Mouse (Mus musculus): Measurements from ENCODE around the gene Cd300lg. TPM values are rescaled to one million over a fixed set of nuclear protein-coding genes. Genes with fewer than 3 reads are reported as not detected.

Gene Cd300lg
- polyA plus RNA-seq, 1 experiment = not detected

- Histone ChIP-seq H3K27ac (ENCODE audit: insufficient read depth, low read length) (no peak overlapping the region), H3K9ac (ENCODE audit: low read depth, poor library complexity, severe bottlenecking) (no peak overlapping the region), H3K27me3 (ENCODE audit: control insufficient read depth, insufficient read depth, low read length, poor library complexity, severe bottlenecking) (no peaks in the 10 kb centered on the region), H3K4me3 (ENCODE audit: low read depth, low read length) (no peak overlapping the region), H3K4me1 (ENCODE audit: control insufficient read depth, insufficient read depth, low read length) (no peaks in the 10 kb centered on the region), H3K36me3 (ENCODE audit: control insufficient read depth, insufficient read depth, low read length, poor library complexity, severe bottlenecking) (no peaks in the 10 kb centered on the region), H3K9me3 (replicated peaks; ENCODE audit: control insufficient read depth, insufficient read depth, low read length, poor library complexity, severe bottlenecking) (no peaks in the 10 kb centered on the region)
- no peak for TF ChIP-seq POLR2A (IDR thresholded peaks at IDR 0.05; ENCODE audit: insufficient read depth, low read length)
- TF ChIP-seq EP300 (IDR thresholded peaks at IDR 0.05; ENCODE audit: insufficient read depth, low read depth, low read length) = no peak
- TF ChIP-seq CTCF (IDR thresholded peaks at IDR 0.05; ENCODE audit: low read depth, low read length) = no peak
These were observed 5.3 kb downstream of the Cd300lg start for GRCm38 (mm10) chr11:102046607-102047006.

DNA sequence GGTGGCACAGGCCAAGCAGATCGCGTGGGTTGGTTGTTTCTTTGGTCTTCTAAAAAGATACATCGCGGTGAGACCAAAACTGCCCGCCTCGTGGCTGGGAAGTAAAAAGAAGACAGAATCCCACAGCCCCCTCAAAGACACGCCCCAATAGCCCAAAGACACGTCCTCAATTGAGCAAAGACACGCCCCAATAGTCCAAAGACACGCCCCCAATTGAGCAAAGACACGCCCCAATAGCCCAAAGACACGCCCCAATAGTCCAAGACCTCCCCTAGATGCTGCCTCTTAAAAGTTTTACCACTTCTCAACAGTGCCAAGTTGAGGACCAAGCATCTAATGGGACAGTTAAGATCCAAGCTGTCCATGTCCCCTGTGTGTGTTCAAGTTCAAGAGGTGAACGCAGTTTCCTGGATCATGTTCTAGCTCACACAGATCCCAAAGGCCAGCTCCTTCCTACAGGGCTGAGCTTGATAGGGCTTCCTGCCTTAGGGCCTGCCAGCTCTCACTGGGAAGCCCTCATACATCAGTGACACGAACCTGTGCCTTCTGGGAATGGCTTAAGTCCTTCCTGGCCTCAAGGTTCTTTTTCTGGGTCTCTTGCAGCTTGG, 8.7 kb downstream of the Cd300lg start:
- H3K36me3 ChIP-seq (ENCODE audit: control insufficient read depth, insufficient read depth, low read length, poor library complexity, severe bottlenecking) = no peaks in the 10 kb centered on the region
- no peaks in the 10 kb centered on the region for H3K27me3 ChIP-seq (ENCODE audit: control insufficient read depth, insufficient read depth, low read length, poor library complexity, severe bottlenecking)
- no peaks in the 10 kb centered on the region for H3K9me3 ChIP-seq (replicated peaks; ENCODE audit: control insufficient read depth, insufficient read depth, low read length, poor library complexity, severe bottlenecking)
- TF ChIP-seq EP300 (IDR thresholded peaks at IDR 0.05; ENCODE audit: insufficient read depth, low read depth, low read length) (no peak), POLR2A (IDR thresholded peaks at IDR 0.05; ENCODE audit: insufficient read depth, low read length) (no peak), CTCF (IDR thresholded peaks at IDR 0.05; ENCODE audit: low read depth, low read length) (no peak)
- no peak overlapping the region for H3K27ac ChIP-seq (ENCODE audit: insufficient read depth, low read length)
- H3K4me3 ChIP-seq (ENCODE audit: low read depth, low read length) = no peak overlapping the region
- H3K9ac ChIP-seq (ENCODE audit: low read depth, poor library complexity, severe bottlenecking) = no peak overlapping the region
- no peaks in the 10 kb centered on the region for H3K4me1 ChIP-seq (ENCODE audit: control insufficient read depth, insufficient read depth, low read length)

- no peak for TF ChIP-seq CTCF (IDR thresholded peaks at IDR 0.05; ENCODE audit: low read depth, low read length)
- TF ChIP-seq EP300 (IDR thresholded peaks at IDR 0.05; ENCODE audit: insufficient read depth, low read depth, low read length) = no peak
- no peak for TF ChIP-seq POLR2A (IDR thresholded peaks at IDR 0.05; ENCODE audit: insufficient read depth, low read length)
- H3K9ac ChIP-seq (ENCODE audit: low read depth, poor library complexity, severe bottlenecking) = no peak overlapping the region
- H3K4me3 ChIP-seq (ENCODE audit: low read depth, low read length) = no peak overlapping the region
- H3K9me3 ChIP-seq (replicated peaks; ENCODE audit: control insufficient read depth, insufficient read depth, low read length, poor library complexity, severe bottlenecking) = no peaks in the 10 kb centered on the region
- H3K27me3 ChIP-seq (ENCODE audit: control insufficient read depth, insufficient read depth, low read length, poor library complexity, severe bottlenecking) = no peaks in the 10 kb centered on the region
- H3K27ac ChIP-seq (ENCODE audit: insufficient read depth, low read length) = no peak overlapping the region
- no peaks in the 10 kb centered on the region for H3K36me3 ChIP-seq (ENCODE audit: control insufficient read depth, insufficient read depth, low read length, poor library complexity, severe bottlenecking)
- no peaks in the 10 kb centered on the region for H3K4me1 ChIP-seq (ENCODE audit: control insufficient read depth, insufficient read depth, low read length)
These were observed 10.2 kb downstream of the Cd300lg start for GRCm38 (mm10) chr11:102051541-102051940.

DNA sequence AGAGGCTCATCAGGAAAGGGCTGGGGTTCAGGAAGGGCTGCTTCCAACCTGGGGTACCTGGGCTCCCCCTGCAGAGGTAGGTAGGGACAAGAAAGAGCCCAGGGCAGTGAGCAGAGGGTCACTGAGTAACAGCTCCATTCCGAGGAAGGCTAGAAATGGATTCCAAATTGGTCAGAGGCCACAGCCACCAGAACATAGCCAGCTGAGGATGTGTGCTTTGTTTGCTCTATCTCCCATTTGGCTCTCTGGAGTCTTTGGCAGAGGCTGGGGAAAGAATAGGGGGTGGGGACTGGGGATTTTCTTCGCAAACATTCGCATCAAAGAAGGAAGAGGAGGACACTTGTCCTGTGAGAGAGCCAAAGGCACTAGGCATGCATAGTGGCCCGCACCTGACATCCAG, 10.6 kb downstream of the Cd300lg start:
- Histone ChIP-seq H3K27me3 (ENCODE audit: control insufficient read depth, insufficient read depth, low read length, poor library complexity, severe bottlenecking) (no peaks in the 10 kb centered on the region), H3K36me3 (ENCODE audit: control insufficient read depth, insufficient read depth, low read length, poor library complexity, severe bottlenecking) (no peaks in the 10 kb centered on the region), H3K27ac (ENCODE audit: insufficient read depth, low read length) (no peak overlapping the region), H3K4me3 (ENCODE audit: low read depth, low read length) (no peak overlapping the region), H3K9ac (ENCODE audit: low read depth, poor library complexity, severe bottlenecking) (no peak overlapping the region), H3K9me3 (replicated peaks; ENCODE audit: control insufficient read depth, insufficient read depth, low read length, poor library complexity, severe bottlenecking) (no peaks in the 10 kb centered on the region), H3K4me1 (ENCODE audit: control insufficient read depth, insufficient read depth, low read length) (no peaks in the 10 kb centered on the region)
- TF ChIP-seq EP300 (IDR thresholded peaks at IDR 0.05; ENCODE audit: insufficient read depth, low read depth, low read length) (no peak), POLR2A (IDR thresholded peaks at IDR 0.05; ENCODE audit: insufficient read depth, low read length) (no peak), CTCF (IDR thresholded peaks at IDR 0.05; ENCODE audit: low read depth, low read length) (no peak)

GRCm38 (mm10) chr11:102052697-102053096, 11.4 kb downstream of the Cd300lg start:
- no peak overlapping the region for H3K27ac ChIP-seq (ENCODE audit: insufficient read depth, low read length)
- TF ChIP-seq EP300 (IDR thresholded peaks at IDR 0.05; ENCODE audit: insufficient read depth, low read depth, low read length) (no peak), POLR2A (IDR thresholded peaks at IDR 0.05; ENCODE audit: insufficient read depth, low read length) (no peak), CTCF (IDR thresholded peaks at IDR 0.05; ENCODE audit: low read depth, low read length) (no peak)
- H3K9me3 ChIP-seq (replicated peaks; ENCODE audit: control insufficient read depth, insufficient read depth, low read length, poor library complexity, severe bottlenecking) = no peaks in the 10 kb centered on the region
- no peaks in the 10 kb centered on the region for H3K27me3 ChIP-seq (ENCODE audit: control insufficient read depth, insufficient read depth, low read length, poor library complexity, severe bottlenecking)
- H3K9ac ChIP-seq (ENCODE audit: low read depth, poor library complexity, severe bottlenecking) = no peak overlapping the region
- no peak overlapping the region for H3K4me3 ChIP-seq (ENCODE audit: low read depth, low read length)
- H3K4me1 ChIP-seq (ENCODE audit: control insufficient read depth, insufficient read depth, low read length) = no peaks in the 10 kb centered on the region
- no peaks in the 10 kb centered on the region for H3K36me3 ChIP-seq (ENCODE audit: control insufficient read depth, insufficient read depth, low read length, poor library complexity, severe bottlenecking)

DNA sequence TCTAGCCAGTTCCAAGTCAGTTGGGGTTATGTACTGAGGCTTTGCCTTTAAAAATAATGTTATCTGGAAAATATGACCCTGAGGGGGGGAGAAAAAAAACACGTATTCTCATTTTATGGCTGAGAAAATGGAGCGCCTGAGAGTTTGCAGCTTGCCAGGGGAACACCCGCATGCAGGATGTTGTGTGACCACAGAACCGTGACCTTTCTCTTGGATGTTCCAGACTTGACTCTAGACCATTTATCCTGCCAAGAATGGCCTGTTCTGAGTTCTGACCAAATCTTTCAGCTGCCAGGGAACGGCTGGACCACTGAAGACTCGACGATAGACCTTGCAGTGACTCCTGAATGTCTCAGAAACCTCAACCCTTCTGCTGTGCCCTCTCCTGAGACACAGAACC, 11.9 kb downstream of the Cd300lg start:
- Histone ChIP-seq H3K27ac (ENCODE audit: insufficient read depth, low read length) (no peak overlapping the region), H3K4me1 (ENCODE audit: control insufficient read depth, insufficient read depth, low read length) (no peaks in the 10 kb centered on the region), H3K27me3 (ENCODE audit: control insufficient read depth, insufficient read depth, low read length, poor library complexity, severe bottlenecking) (no peaks in the 10 kb centered on the region), H3K9me3 (replicated peaks; ENCODE audit: control insufficient read depth, insufficient read depth, low read length, poor library complexity, severe bottlenecking) (no peaks in the 10 kb centered on the region), H3K36me3 (ENCODE audit: control insufficient read depth, insufficient read depth, low read length, poor library complexity, severe bottlenecking) (no peaks in the 10 kb centered on the region), H3K9ac (ENCODE audit: low read depth, poor library complexity, severe bottlenecking) (no peak overlapping the region), H3K4me3 (ENCODE audit: low read depth, low read length) (no peak overlapping the region)
- TF ChIP-seq EP300 (IDR thresholded peaks at IDR 0.05; ENCODE audit: insufficient read depth, low read depth, low read length) (no peak), POLR2A (IDR thresholded peaks at IDR 0.05; ENCODE audit: insufficient read depth, low read length) (no peak), CTCF (IDR thresholded peaks at IDR 0.05; ENCODE audit: low read depth, low read length) (no peak)

Measured in ES-Bruce4 (cell line).